In the genomic region with DNA sequence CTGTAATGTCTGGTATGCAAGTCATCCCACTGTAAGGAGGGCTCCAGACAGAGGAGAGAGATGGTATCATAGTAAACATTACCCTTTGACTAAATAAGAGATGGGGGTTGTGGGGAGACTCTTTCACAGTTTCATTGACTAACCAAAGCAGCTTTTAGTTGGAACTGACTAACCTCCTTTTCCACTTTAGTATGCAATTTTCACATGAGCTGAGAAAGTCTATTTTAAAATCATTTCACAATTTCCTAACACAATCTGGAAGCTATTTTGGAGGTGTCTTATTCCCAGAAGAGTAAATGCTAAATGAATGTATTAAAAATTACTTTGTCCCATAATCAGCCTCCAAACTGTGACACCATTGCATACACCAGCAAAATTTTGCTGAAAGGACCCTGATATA, we compare ENCODE assay signal across 14 mouse cellular contexts.
DNase-seq lines count a peak whose midpoint lies in the region; ATAC-seq lines count a peak whose summit lies in the region.
"Had no signal": no experiment of that assay in that cellular context is flagged by ENCODE, and none has a peak within 500 bp of the region (broad histone marks: within the 10 kb centered on the region; RNA-seq: fewer than 3 reads in every experiment).

No protein-coding gene starts in this region.

- ATAC-seq in frontal cortex, adult (ENCODE audit: low TSS enrichment): peak; percentile 98
- ATAC-seq: activated CD4-positive, CD25-positive, alpha-beta regulatory T cell, adult 4 months; forebrain, embryonic 15.5 days; Patski had no signal

- DNase-seq in frontal cortex, postnatal 10 days (ENCODE audit: low spot score in 2 of 2): no peak
- peak; percentile 1 to 4 for DNase-seq in layer of hippocampus, postnatal 14 days (ENCODE audit: low spot score in 2 of 2)
- DNase-seq in layer of hippocampus, postnatal 10 days (ENCODE audit: low spot score in 2 of 2): no peak
- DNase-seq in brain, adult 2 months (ENCODE audit: low read depth, low spot score): peak; percentile 71
- DNase-seq in left cerebral cortex, postnatal 25 days (ENCODE audit: low spot score in 2 of 2): peak; percentile 15 to 76
- DNase-seq in urinary bladder, postnatal 4 days (ENCODE audit: low spot score in 2 of 2): no peak
- DNase-seq: adrenal gland, postnatal 14 days; cerebellum, adult 2 months; gastrocnemius, postnatal 14 days; heart, adult 2 months had no signal

- intact Hi-C loops in left cerebral cortex, postnatal 25 days (cut with DNase I): loop anchor here (2.0 to 10.0 kb wide), 3 partner anchors 397 to 798 kb away; no protein-coding TSS in a partner anchor

Comparison
In these comparisons a context has a peak if more than half of its experiments do, and no peak if none do; other contexts are left out.
1. DNase-seq: peak in layer of hippocampus, postnatal 14 days (2 of 2), brain, adult 2 months (single experiment) and left cerebral cortex, postnatal 25 days (2 of 2); none in frontal cortex, postnatal 10 days (0 of 2), layer of hippocampus, postnatal 10 days (0 of 2) and urinary bladder, postnatal 4 days (0 of 2).